Mouse (Mus musculus) neural tube, embryonic 13.5 days (tissue): ENCODE data around the gene Dlst. TPM values are rescaled to one million over a fixed set of nuclear protein-coding genes. Genes with fewer than 3 reads are reported as not detected.

Experiments used
- ATAC-seq: fragments of 200-750 bp; cut with Nextera tagmentation; 2 replicates; pipeline ENCODE4 v1.8.0; 2017; ENCODE audit warnings: low read depth, mild to moderate bottlenecking, moderate TSS enrichment, moderate library complexity
- H3K27ac ChIP-seq: fragments of 300-500 bp; sonication (generic); replicated peaks from 2 replicates; pipeline ENCODE4 v1.5.1; 2015; ENCODE audit warnings: moderate library complexity, mild to moderate bottlenecking, inconsistent platforms
- H3K27me3 ChIP-seq: fragments of 300-500 bp; sonication (generic); 2 replicates; pipeline ENCODE4 v1.6.1; 2015; ENCODE audit warnings: mild to moderate bottlenecking, inconsistent platforms
- H3K36me3 ChIP-seq: fragments of 300-500 bp; sonication (generic); 2 replicates; pipeline ENCODE4 v1.6.1; 2015; ENCODE audit warnings: mild to moderate bottlenecking, inconsistent platforms
- H3K4me1 ChIP-seq: fragments of 300-500 bp; sonication (generic); replicated peaks from 2 replicates; pipeline ENCODE4 v1.6.1; 2015; ENCODE audit warnings: inconsistent platforms
- H3K4me2 ChIP-seq: fragments of 300-500 bp; sonication (generic); 2 replicates; pipeline ENCODE4 v1.6.1; 2015; ENCODE audit warnings: inconsistent platforms, mild to moderate bottlenecking, moderate library complexity
- H3K4me3 ChIP-seq: fragments of 300-500 bp; sonication (generic); 2 replicates; pipeline ENCODE4 v1.5.1; 2015; ENCODE audit warnings: mild to moderate bottlenecking, inconsistent platforms
- H3K9ac ChIP-seq: fragments of 300-500 bp; sonication (generic); 2 replicates; pipeline ENCODE4 v1.6.1; 2015; ENCODE audit warnings: moderate library complexity, mild to moderate bottlenecking, inconsistent platforms
- H3K9me3 ChIP-seq: fragments of 300-500 bp; sonication (generic); 2 replicates; pipeline ENCODE4 v1.6.1; 2016; ENCODE audit warnings: inconsistent platforms
- WGBS: fragments of 180-500 bp; shearing (Covaris S2); methylation state at CpG from one replicate; pipeline ENCODE4 v1.1.7; 2015; 5-methylcytosine and 5-hydroxymethylcytosine counted together
- polyA plus RNA-seq: library from polyadenylated mRNA; unstranded; fragments of >200 nt; fragmentation: Nextera tagmentation; extraction: Ambion mirVana; gene quantifications from 2 replicates; pipeline ENCODE4 v1.2.1, GENCODE M21; 2015

Gene Dlst
- polyA plus RNA-seq, 1 experiment from 2014 or later: 108 TPM

GRCm38 (mm10) chr12:85121806-85122459 is 11.3 kb downstream of the Dlst start:
- Histone ChIP-seq H3K9ac (no peak overlapping the region), H3K9me3 (no peaks in the 10 kb centered on the region), H3K4me1 (peaks cover 12% of the 10 kb centered on the region; the same call in 1 of the 2 replicates), H3K4me3 (no peak overlapping the region), H3K36me3 (peaks cover 86% of the 10 kb centered on the region), H3K4me2 (no peak overlapping the region), H3K27me3 (no peaks in the 10 kb centered on the region), H3K27ac (no peak overlapping the region)
- 79% methylated on average over 9 of the region's 9 CpGs for WGBS
- peak; percentile 59; the same call in 1 of the 2 replicates for ATAC-seq

DNA sequence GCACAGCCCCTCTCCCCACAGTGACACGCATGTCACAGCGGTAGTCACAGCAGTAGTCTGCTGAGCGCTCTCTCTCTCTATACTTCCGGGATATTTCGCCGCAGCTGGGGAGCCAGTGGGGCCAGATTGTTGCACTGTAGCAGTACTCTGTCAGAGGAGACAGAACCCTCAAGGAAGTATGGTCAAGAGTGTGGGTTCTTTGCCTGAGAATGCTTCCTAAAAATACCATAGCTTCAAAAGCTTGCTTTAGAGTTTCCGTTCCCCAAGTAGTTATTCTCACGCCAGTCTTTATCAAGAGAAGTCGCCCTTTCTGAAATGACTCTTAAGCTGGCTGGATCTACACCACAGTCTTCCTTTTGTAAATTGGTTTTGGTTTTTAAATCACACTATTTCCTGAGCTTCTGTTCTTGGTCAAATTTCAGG is 12.5 kb downstream of the Dlst start:
- Histone ChIP-seq H3K36me3 (peaks cover 93% of the 10 kb centered on the region), H3K9me3 (no peaks in the 10 kb centered on the region)
- 95% methylated on average over 9 of the region's 9 CpGs for WGBS

GRCm38 (mm10) chr12:85123645-85124044 is 13.0 kb downstream of the Dlst start:
- Histone ChIP-seq H3K9ac (no peak overlapping the region), H3K27ac (no peak overlapping the region), H3K9me3 (no peaks in the 10 kb centered on the region), H3K27me3 (no peaks in the 10 kb centered on the region), H3K4me1 (peaks cover 12% of the 10 kb centered on the region; the same call in 1 of the 2 replicates), H3K36me3 (peaks cover 93% of the 10 kb centered on the region), H3K4me3 (no peak overlapping the region), H3K4me2 (no peak overlapping the region)
- 92% methylated on average over 11 of the region's 11 CpGs for WGBS
- no peak for ATAC-seq

More for the DNA sequence above, 12.5 kb downstream of the Dlst start:
- H3K27me3 ChIP-seq: no peaks in the 10 kb centered on the region
- no peak overlapping the region for H3K9ac ChIP-seq
- no peak overlapping the region for H3K4me2 ChIP-seq
- no peak overlapping the region for H3K4me3 ChIP-seq
- H3K4me1 ChIP-seq: peaks cover 12% of the 10 kb centered on the region; the same call in 1 of the 2 replicates
- no peak for ATAC-seq
- H3K27ac ChIP-seq: no peak overlapping the region

DNA sequence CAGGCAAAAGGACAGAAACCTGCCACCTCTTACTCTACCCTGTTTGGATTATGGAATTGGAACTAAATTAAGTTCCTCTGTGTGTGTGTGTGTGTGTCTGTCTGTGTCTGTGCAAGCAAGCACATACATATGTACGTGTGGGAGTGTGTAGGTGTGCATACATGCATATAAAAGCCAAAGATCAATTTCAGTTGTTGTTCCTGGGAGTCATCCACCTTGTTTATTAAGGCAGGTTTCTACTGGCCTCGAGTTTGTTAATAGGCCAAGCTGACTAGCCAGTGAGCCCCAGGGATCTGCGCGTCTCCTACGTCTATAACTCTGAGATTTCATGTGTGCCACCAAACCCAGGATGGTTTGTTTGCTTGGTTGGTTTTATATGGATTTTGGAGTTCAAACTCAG is 14.1 kb downstream of the Dlst start:
- Histone ChIP-seq H3K9ac (no peak overlapping the region), H3K9me3 (no peaks in the 10 kb centered on the region), H3K27ac (no peak overlapping the region), H3K4me2 (no peak overlapping the region), H3K4me3 (no peak overlapping the region), H3K4me1 (peaks cover 12% of the 10 kb centered on the region; the same call in 1 of the 2 replicates), H3K36me3 (peaks cover 91% of the 10 kb centered on the region), H3K27me3 (no peaks in the 10 kb centered on the region)
- no peak for ATAC-seq
- WGBS: 91% methylated on average over 5 of the region's 5 CpGs

GRCm38 (mm10) chr12:85126986-85127603 is 16.5 kb downstream of the Dlst start:
- no peak overlapping the region for H3K4me2 ChIP-seq
- H3K27me3 ChIP-seq: no peaks in the 10 kb centered on the region
- H3K27ac ChIP-seq: 0 out of 2 replicates have a peak overlapping the region, but pooled peaks have one; percentile 18
- H3K9ac ChIP-seq: no peak overlapping the region
- H3K4me3 ChIP-seq: no peak overlapping the region
- H3K9me3 ChIP-seq: no peaks in the 10 kb centered on the region
- ATAC-seq: peak; percentile 8; the same call in 1 of the 2 replicates
- H3K36me3 ChIP-seq: peaks cover 88% of the 10 kb centered on the region
- 81% methylated on average over 8 of the region's 8 CpGs for WGBS
- 0 out of 2 replicates have a peak, but pooled peaks cover 4% of the 10 kb centered on the region for H3K4me1 ChIP-seq

- 94% methylated on average over 9 of the region's 9 CpGs for WGBS
- H3K36me3 ChIP-seq: peaks cover 88% of the 10 kb centered on the region
- H3K27me3 ChIP-seq: no peaks in the 10 kb centered on the region
- no peak overlapping the region for H3K4me3 ChIP-seq
- 0 out of 2 replicates have a peak, but pooled peaks cover 4% of the 10 kb centered on the region for H3K4me1 ChIP-seq
- no peak overlapping the region for H3K4me2 ChIP-seq
- no peak for ATAC-seq
- no peak overlapping the region for H3K9ac ChIP-seq
- no peak overlapping the region for H3K27ac ChIP-seq
- H3K9me3 ChIP-seq: no peaks in the 10 kb centered on the region
Measured at GRCm38 (mm10) chr12:85129426-85129978, 18.9 kb downstream of the Dlst start.

DNA sequence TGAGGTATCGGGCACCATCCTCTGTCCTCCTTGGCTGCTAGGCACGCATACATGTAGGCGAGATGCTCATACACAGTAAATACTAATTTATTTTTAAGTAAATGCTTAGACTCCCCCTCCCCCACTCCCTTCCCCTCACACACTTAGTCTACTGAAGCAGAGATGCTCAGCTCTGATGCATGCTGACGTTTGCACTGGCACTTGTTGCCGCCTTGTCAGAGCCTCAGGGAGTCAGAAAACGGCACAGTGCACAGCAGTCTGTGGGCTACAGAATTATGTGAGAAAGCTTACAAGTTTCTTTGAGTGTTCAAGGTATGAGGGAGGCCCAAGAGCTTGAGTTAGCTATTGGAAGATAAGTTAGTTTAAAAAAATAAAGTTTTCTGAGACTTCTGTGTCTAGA is 20.7 kb downstream of the Dlst start:
- ATAC-seq: no peak
- Histone ChIP-seq H3K4me1 (0 out of 2 replicates have a peak, but pooled peaks cover under 1% of the 10 kb centered on the region), H3K27ac (no peak overlapping the region), H3K36me3 (peaks cover 87% of the 10 kb centered on the region), H3K4me3 (no peak overlapping the region), H3K9me3 (no peaks in the 10 kb centered on the region), H3K9ac (no peak overlapping the region), H3K27me3 (no peaks in the 10 kb centered on the region), H3K4me2 (no peak overlapping the region)
- 95% methylated on average over 6 of the region's 6 CpGs for WGBS

DNA sequence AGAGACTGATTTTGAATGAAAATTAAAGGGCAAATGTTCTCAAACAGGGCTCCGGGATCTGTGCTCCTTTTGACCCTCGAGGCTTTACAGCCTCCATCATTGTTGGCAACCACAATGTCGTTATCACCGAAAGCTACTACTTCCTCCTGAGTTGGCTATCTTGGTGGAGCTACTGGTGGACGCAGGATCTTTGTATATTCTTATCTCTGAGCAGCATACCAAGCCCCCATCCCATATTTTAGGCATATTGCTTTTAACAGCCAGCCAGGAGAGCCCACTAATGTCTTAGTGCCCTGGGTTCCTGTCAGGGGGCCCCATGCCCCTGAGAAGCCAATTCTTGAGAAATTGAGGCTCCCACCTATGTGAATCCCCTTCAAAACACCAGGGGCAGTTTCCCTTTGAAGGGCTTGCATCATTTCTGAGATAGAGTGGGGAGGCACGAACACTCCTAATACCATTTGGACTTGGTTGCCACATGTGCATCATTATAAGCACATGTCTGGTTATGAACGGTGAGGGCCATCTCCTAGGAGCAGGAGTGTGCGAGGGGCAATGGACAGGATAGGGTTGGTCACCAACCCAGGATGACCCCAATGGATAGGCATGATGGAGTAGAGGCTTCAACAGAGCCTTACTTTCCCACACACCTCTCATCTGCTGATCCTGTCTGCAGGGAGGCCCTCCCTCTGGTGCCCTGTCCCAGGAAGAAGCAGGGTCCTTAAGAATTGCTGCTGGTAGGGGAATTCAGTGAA is 23.6 kb downstream of the Dlst start:
- Histone ChIP-seq H3K9me3 (no peaks in the 10 kb centered on the region), H3K27me3 (0 out of 2 replicates have a peak, but pooled peaks cover 2% of the 10 kb centered on the region), H3K9ac (no peak overlapping the region), H3K27ac (0 out of 2 replicates have a peak overlapping the region, but pooled peaks have one; percentile 42), H3K36me3 (peaks cover 79% of the 10 kb centered on the region), H3K4me2 (no peak overlapping the region), H3K4me1 (no peaks in the 10 kb centered on the region), H3K4me3 (no peak overlapping the region)
- WGBS: 79% methylated on average over 8 of the region's 8 CpGs
- ATAC-seq: no peak

DNA sequence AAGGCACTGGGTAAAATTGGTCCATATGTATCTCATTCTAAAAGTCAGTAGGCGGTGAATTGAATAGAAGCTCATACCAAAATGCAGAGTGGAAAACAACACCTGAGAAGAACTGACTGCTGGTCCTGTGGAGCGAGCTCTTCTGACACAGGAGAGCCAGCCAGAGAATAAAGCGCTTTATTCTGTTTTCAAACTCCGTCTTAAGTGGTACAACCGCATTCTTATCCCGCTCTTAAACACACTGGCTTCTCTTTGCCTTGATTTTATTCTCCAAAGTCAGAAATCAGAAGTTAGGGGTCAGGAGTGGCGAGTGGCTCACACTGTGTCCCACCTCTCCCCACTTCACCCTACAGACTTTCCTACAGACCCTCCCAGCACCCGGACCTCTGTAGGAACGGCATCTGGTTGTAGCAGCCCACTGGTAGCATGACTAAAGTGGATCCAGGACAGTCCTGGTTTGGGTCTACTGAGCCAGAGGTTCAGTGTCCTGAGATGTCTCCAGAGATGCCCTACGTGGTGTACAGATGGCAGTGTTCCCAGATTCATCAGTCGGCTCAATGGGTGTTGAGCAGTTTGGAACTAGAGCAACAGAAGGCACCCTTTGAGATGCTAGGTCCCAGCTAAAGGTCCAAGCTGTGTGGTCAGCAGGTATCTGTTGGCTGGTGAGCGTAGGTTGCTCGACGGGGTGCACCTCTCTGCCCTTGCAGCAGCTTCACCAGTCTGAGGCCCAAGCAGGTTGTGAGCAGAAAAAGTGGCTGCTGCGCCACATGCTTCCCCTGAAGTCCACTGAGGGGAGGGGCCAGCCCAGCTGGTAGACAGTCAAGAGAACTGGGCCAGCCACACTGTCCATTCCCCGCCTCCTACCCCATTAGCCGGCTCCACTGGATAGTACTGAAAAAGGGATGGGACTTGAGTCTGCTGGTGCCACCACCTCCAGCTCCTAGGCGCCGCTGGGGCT is 25.2 kb downstream of the Dlst start:
- no peak for ATAC-seq

DNA sequence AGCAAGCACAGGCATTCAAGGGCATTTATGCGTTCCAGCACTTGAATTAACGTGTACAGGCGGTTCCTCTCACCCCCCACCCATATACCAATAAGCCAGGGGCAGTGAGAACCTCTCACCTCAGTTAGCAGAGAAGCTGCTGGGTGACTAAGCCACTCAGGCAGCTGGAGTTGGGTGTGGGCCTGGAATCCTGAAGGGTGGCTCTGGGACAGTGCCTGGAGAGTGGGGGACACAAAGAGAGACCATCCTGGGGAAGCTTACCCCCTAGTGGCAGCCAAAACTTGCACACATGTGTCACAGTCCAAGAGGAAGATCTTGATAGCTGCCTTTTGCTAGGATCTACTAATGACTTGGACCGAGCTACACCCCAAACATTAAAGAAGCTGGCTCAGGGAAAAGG is 26.0 kb downstream of the Dlst start:
- 83% methylated on average over 4 of the region's 4 CpGs for WGBS
- H3K4me2 ChIP-seq: no peak overlapping the region
- H3K4me1 ChIP-seq: no peaks in the 10 kb centered on the region
- H3K36me3 ChIP-seq: peaks cover 59% of the 10 kb centered on the region
- no peak overlapping the region for H3K9ac ChIP-seq
- H3K27me3 ChIP-seq: 0 out of 2 replicates have a peak, but pooled peaks cover 2% of the 10 kb centered on the region
- H3K4me3 ChIP-seq: no peak overlapping the region
- no peaks in the 10 kb centered on the region for H3K9me3 ChIP-seq
- no peak for ATAC-seq
- no peak overlapping the region for H3K27ac ChIP-seq

More for the DNA sequence above, 25.2 kb downstream of the Dlst start:
- Histone ChIP-seq H3K4me3 (no peak overlapping the region), H3K36me3 (peaks cover 66% of the 10 kb centered on the region), H3K27me3 (0 out of 2 replicates have a peak, but pooled peaks cover 2% of the 10 kb centered on the region), H3K9ac (no peak overlapping the region), H3K4me2 (no peak overlapping the region), H3K27ac (no peak overlapping the region), H3K4me1 (no peaks in the 10 kb centered on the region), H3K9me3 (no peaks in the 10 kb centered on the region)
- 82% methylated on average over 19 of the region's 19 CpGs for WGBS
